Mouse (Mus musculus) frontal cortex, postnatal 25 days (tissue): ENCODE results near the gene Rab6b.

Experiments used
- DNase-seq, 2 experiments: peaks; one replicate each; pipeline ENCODE4 v3.0.0; 2022; ENCODE audit warnings: low spot score in 2 of 2

The Rab6b gene

GRCm38 (mm10) chr9:103205786-103206185, 94.2 kb downstream of the Rab6b start:
- DNase-seq: no peak

DNA sequence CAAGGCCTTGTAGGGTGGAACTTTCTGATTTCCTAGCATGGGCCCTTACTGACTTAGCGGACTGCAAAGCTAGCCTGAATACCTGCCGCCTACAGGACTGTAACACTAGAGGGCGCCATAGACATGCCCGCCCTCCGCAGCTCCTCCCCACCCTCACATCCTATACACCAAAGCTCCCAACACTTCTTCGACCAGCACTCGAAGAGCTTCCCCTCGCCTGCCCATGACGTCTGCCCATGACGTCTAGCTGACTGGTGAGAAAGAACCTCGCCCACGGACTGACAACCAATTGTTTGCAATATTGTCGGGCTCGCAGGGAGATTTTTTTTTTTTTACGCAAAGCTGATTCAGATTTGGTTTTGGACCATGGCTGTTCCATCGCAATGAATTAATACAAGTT, 96.3 kb downstream of the Rab6b start:
- no peak for DNase-seq

DNA sequence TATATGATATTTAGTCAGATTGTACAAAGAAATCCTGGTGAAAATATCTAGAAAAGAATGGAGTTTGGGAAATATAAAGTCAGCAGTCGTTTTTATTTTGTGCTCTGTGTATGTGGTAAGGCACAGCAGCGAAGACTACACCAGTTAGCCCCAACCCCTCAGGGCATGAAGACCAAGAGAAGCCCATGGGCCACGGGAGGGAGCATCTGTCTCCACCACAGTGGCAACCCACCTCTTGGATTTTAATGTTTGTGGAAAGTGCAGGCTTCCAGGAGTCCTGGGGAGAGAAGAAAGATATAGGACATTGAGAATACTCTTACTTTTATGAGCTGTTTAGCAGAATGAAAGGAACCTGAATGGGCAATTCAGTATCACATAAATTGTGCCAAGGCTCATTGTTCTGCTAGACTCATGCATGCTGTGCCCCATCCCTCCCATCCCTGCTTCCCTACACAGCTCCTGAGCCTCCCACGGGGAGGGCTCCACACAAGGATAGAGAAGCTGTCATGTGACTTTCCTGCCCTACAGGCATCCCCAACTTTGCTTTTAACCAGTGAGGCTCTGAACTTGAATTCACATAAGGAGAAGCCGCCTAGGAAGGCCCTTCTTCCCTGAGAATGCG, 97.3 kb downstream of the Rab6b start:
- DNase-seq: no peak

DNA sequence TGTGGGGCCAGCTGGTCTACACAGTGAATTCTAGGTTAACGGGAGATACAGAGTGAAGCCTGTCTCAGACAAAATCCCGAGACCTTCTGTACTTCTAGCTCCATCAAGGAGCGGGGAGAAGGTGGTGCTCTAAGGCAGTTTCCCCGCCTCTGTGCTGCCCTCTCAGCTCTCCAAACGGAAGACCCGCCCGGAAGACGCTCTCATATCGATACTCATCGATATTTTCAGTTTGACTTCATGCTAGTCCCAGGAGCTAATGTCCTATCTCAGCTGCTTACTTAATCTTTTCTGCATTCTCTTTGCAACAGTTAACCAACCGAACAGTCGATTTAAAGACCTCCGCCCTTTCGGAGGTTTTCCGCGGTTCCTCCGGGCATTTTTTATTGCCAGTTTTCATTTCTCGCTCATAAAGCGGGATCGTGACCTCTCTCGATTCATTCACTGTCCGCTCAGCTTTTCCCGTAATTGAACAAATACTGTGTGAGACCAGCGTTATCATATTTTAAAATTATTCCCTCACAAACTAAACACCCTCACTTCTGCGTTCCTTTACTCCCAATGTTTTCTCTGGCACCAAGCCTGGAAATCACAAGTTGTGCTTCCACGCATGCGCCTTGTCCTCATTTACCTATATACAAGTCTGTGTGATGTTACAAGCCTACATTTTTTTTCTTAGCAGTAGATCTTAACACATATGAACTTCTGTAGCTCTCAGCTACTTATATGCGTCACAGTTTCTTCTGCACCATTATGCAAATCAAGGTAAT, 101.2 kb downstream of the Rab6b start:
- DNase-seq: no peak

DNA sequence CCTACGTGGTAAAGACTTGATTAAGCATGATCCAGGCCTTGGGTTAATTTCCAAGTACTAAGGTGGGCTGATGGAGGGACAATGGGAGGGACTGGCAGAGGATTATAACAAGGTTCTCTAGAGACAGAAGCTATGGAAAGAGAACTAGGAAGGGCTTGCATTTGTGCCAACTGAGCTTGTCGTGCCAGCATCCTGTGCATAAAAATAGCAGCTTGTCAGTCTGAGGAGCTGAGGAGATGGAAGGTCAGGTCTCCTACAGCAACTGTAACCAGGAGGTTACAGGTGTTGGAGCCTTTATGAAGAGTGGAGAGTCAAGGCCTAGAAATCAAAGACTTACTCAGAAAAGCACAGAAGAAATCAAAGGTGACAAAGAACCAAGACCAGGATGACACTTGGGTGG, 102.0 kb downstream of the Rab6b start:
- DNase-seq: no peak

- no peak for DNase-seq
Observed at GRCm38 (mm10) chr9:103214281-103214680, 102.7 kb downstream of the Rab6b start.

- DNase-seq: no peak
Observed at GRCm38 (mm10) chr9:103224721-103225120, 113.1 kb downstream of the Rab6b start.

DNA sequence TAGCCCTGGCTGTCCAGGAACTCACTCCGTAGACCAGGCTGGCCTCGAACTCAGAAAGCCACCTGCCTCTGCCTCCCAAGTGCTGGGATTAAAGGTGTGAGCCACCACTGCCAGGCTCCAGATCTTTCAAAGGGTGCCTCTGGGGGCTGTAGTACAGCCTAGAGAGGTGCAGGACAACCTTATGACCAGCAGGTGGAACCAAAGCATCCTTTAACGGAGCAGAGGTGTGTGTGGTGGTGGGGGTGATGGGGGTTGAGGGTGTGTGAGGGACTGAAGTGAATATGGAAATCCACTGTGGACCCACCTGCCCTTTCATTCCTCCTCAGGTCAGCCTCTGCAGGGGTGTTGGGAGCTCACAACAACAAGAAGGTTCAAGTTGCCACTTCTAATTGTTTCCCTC, 113.9 kb downstream of the Rab6b start:
- DNase-seq: no peak

DNA sequence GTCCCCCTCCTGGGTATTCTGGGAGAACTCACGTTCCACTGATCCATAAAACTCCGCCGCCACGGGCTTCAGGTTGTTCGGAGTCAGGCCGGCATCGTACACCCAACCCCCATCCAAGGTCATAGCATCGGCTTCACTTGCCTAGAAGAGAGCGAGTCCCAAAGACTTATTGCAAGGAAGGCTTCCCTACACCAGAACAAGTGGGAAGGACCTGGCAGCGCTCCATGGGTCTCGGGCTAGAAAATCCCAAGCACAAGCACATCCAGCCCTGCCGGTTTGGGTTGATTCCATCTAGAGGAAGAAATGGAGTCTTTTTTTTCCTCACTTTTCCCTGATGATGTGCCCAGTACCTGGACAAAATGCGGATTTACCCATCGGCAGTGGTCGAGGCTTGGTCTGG, 115.2 kb downstream of the Rab6b start:
- no peak for DNase-seq

- no peak for DNase-seq
Observed at GRCm38 (mm10) chr9:103227760-103228159, 116.2 kb downstream of the Rab6b start.

GRCm38 (mm10) chr9:103228370-103229003, 116.9 kb downstream of the Rab6b start:
- no peak for DNase-seq

DNA sequence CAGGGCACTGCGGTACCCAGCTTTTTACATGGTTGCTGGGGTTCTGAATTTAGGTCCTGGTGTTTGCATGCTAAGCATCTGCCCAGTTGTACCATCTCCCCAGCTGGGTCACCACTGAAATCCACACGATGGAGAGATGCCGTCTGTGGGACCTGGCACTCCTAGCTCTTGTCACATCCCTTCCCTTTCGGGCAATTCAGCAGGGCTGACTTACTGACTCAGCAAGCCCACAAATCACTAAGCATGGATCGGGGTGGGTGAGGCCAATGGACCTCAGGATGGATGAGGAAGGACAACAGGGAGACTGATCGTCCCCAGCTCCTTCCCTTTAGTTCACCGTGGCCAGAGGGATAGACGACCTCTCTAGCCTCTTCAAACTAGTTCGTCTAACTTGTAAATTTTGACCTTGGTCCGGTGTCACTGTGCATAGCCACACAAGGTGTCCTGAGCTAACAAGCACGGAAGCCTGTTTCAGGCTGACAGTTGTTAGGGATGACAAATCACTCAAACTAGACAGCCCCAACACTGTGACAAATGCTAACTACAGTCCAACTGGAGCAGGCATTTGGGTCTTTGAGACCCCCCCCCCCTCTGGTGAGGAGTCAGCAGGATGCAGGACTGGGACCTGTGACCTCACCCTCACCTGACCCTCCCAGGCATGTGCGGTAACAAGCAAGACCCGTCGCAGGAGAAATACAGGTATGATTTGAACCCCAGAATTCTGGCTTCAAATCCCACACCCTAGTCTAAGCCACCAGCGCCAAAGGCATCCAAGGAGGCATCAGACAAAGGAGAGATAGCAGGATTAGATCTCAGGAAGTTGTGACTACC, 117.7 kb downstream of the Rab6b start:
- no peak for DNase-seq

DNA sequence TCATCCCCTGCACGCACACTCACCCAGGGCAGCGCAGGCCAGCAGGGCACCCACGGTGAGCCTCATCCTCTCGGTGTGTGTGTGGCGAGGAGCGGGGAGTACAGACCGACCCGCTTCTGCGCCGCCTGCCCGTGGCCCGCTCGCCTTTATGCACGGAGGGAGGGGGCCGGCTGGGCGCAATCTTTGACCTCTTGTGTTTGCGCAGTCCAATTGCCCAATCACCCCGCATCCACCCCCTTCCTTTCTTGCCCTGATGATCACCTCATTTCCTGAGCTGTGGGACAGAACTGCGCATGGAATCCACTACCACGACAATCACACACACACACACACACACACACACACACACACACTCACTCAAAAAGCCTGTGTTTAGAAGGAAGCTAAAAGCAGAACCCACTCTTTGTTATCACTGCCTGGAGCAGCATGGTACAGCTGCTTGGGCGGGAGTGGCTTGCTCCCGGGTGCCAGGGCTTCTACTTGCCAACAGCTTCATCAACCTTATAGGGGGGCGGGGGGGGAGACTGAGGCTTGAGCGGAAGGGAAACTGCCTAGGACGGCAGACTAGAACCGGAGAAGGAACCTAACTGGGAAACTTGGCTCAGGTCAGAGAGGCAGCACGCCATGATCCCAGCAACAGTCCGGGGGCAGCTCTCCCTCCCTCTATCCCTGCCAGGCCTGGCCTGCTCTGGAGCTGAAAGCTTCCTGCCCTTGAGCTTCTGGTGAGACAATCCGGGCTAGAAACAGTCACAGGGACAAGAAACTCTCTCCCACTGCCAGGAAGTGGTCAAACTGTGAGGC, 118.8 kb downstream of the Rab6b start, which contains the start of the genes Gm20425 and Trf:
Gene Gm20425 (minus strand): TSS at position 157 of the 801 bp plus-strand sequence.
Gene Trf (minus strand): TSS at position 294 of the 801 bp plus-strand sequence.
- peak in 1 of 2 experiments; percentile 22 for DNase-seq

GRCm38 (mm10) chr9:103232232-103233005, 120.8 kb downstream of the Rab6b start:
- no peak for DNase-seq

DNA sequence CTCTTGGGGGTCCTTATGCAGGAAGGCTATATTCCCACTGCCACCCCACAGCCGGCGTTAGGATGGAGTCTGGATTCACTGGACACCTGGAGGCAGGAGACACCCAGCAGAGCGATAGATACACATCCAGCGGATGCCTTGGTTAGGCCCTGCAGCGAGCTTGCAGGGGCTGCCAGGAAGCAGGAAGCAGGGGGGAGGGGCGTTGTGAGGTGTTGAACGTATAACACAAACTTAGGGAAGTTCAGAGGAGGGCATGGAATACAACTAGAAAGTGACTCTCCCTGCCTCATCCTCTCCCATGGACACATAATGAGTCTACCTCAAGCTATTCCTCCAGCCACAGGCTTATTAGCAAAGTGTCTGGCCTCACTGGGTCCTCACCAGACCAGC, 121.4 kb downstream of the Rab6b start:
- DNase-seq: no peak

DNA sequence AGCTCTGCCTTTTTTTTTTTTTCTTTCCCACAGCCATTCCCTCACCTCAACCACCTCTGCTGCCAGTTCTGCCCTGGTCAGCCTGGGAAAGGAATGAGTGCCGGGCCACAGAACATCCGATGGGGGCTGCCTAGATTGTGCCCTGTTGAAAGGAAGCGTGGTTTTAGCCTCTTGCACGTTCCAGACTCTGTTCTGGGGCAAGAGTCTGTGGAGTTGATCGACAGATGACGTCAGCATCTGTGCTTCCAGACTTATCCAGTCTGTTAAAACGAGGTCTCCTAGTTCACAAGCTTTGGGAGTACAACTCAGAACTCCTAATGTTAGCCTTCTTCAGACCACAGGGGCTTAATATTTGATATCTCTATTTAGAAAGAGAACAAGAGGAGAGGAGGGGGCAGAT, 122.5 kb downstream of the Rab6b start:
- DNase-seq: no peak

GRCm38 (mm10) chr9:103234565-103235165, 123.1 kb downstream of the Rab6b start:
- no peak for DNase-seq
